Mouse (Mus musculus) neural tube, embryonic 14.5 days (tissue): ENCODE results near the gene Clybl. TPM values are rescaled to one million over a fixed set of nuclear protein-coding genes. Genes with fewer than 3 reads are reported as not detected.

Experiments
- ATAC-seq: fragments of 200-750 bp; cut with Nextera tagmentation; 2 replicates; pipeline ENCODE4 v1.8.0; 2017; ENCODE audit warnings: low read depth, mild to moderate bottlenecking, moderate TSS enrichment, moderate library complexity
- H3K27ac ChIP-seq: fragments of 300-500 bp; sonication (generic); 2 replicates; pipeline ENCODE4 v1.5.1; 2014; ENCODE audit warnings: low read depth, mild to moderate bottlenecking, control low read depth, low read length, moderate library complexity, mixed read lengths
- H3K27me3 ChIP-seq: fragments of 300-500 bp; sonication (generic); 2 replicates; pipeline ENCODE4 v1.6.1; 2014; ENCODE audit warnings: low read length; ENCODE audit not compliant: control insufficient read depth, insufficient read depth
- H3K36me3 ChIP-seq: fragments of 300-500 bp; sonication (generic); 2 replicates; pipeline ENCODE4 v1.6.1; 2014; ENCODE audit warnings: low read length, mixed read lengths; ENCODE audit not compliant: control insufficient read depth, insufficient read depth
- H3K4me1 ChIP-seq: fragments of 300-500 bp; sonication (generic); 2 replicates; pipeline ENCODE4 v1.6.1; 2014; ENCODE audit warnings: low read length; ENCODE audit not compliant: control insufficient read depth, insufficient read depth
- H3K4me2 ChIP-seq: fragments of 300-500 bp; sonication (generic); 2 replicates; pipeline ENCODE4 v1.6.1; 2014; ENCODE audit warnings: mild to moderate bottlenecking, low read depth, low read length, control low read depth
- H3K4me3 ChIP-seq: fragments of 300-500 bp; sonication (generic); 2 replicates; pipeline ENCODE4 v1.5.1; 2014; ENCODE audit warnings: low read depth, low read length, control low read depth, mixed read lengths
- H3K9ac ChIP-seq: fragments of 300-500 bp; sonication (generic); replicated peaks from 2 replicates; pipeline ENCODE4 v1.6.1; 2014; ENCODE audit warnings: low read depth, mild to moderate bottlenecking, control low read depth, low read length, mixed read lengths
- H3K9me3 ChIP-seq: fragments of 300-500 bp; sonication (generic); 2 replicates; pipeline ENCODE4 v1.6.1; 2016; ENCODE audit warnings: low read length; ENCODE audit not compliant: control insufficient read depth
- WGBS: fragments of 180-500 bp; shearing (Covaris S2); extraction: QIAGEN DNeasy Blood & Tissue Kit; methylation state at CpG from one replicate; pipeline ENCODE4 v1.1.7; 2014; 5-methylcytosine and 5-hydroxymethylcytosine counted together
- polyA plus RNA-seq: library from polyadenylated mRNA; unstranded; fragments of >200 nt; fragmentation: Nextera tagmentation; extraction: Ambion mirVana; gene quantifications from 2 replicates; pipeline ENCODE4 v1.2.1, GENCODE M21; 2014

The Clybl gene
- polyA plus RNA-seq, 1 experiment from 2014 or later, result 9.1 TPM

GRCm38 (mm10) chr14:122255562-122256260, 74.2 kb downstream of the Clybl start:
- H3K9me3 ChIP-seq, result no peaks in the 10 kb centered on the region
- H3K4me2 ChIP-seq, result peak overlapping the region; percentile 34; the same call in 1 of the 2 replicates
- H3K4me3 ChIP-seq, result no peak overlapping the region
- H3K4me1 ChIP-seq, result peaks cover 12% of the 10 kb centered on the region; the same call in 1 of the 2 replicates
- WGBS, result 2% methylated on average over 21 of the region's 21 CpGs
- no peak overlapping the region for H3K9ac ChIP-seq
- peak overlapping the region; percentile 4; the same call in 1 of the 2 replicates for H3K27ac ChIP-seq
- H3K36me3 ChIP-seq, result no peaks in the 10 kb centered on the region
- peak; percentile 71; the same call in 1 of the 2 replicates for ATAC-seq
- H3K27me3 ChIP-seq, result peaks cover 6% of the 10 kb centered on the region

- Histone ChIP-seq H3K4me2 (peak overlapping the region; percentile 34; the same call in 1 of the 2 replicates), H3K36me3 (no peaks in the 10 kb centered on the region), H3K9me3 (no peaks in the 10 kb centered on the region), H3K9ac (no peak overlapping the region), H3K4me1 (peaks cover 12% of the 10 kb centered on the region; the same call in 1 of the 2 replicates), H3K27me3 (peaks cover 6% of the 10 kb centered on the region), H3K27ac (no peak overlapping the region), H3K4me3 (no peak overlapping the region)
- peak; percentile 50; the same call in 1 of the 2 replicates for ATAC-seq
- WGBS, result 6% methylated on average over 8 of the region's 8 CpGs
These were observed 74.7 kb downstream of the Clybl start for GRCm38 (mm10) chr14:122256261-122256634.

GRCm38 (mm10) chr14:122258297-122258696, 76.8 kb downstream of the Clybl start:
- Histone ChIP-seq H3K36me3 (no peaks in the 10 kb centered on the region), H3K4me1 (peaks cover 12% of the 10 kb centered on the region; the same call in 1 of the 2 replicates), H3K27ac (no peak overlapping the region), H3K27me3 (peaks cover 6% of the 10 kb centered on the region), H3K9ac (no peak overlapping the region), H3K4me3 (no peak overlapping the region), H3K9me3 (no peaks in the 10 kb centered on the region), H3K4me2 (no peak overlapping the region)
- WGBS, result 25% methylated on average over 5 of the region's 5 CpGs
- no peak for ATAC-seq

GRCm38 (mm10) chr14:122261250-122261649, 79.7 kb downstream of the Clybl start:
- Histone ChIP-seq H3K4me2 (no peak overlapping the region), H3K9me3 (no peaks in the 10 kb centered on the region), H3K4me1 (0 out of 2 replicates have a peak, but pooled peaks cover 2% of the 10 kb centered on the region), H3K4me3 (no peak overlapping the region), H3K27ac (no peak overlapping the region), H3K27me3 (peaks cover 6% of the 10 kb centered on the region), H3K36me3 (no peaks in the 10 kb centered on the region), H3K9ac (no peak overlapping the region)
- no peak for ATAC-seq
- WGBS, result 100% methylated on average over 1 of the region's 1 CpGs

- WGBS, result 15% methylated on average over 16 of the region's 16 CpGs
- Histone ChIP-seq H3K9me3 (no peaks in the 10 kb centered on the region), H3K4me2 (no peak overlapping the region), H3K36me3 (no peaks in the 10 kb centered on the region), H3K27me3 (no peaks in the 10 kb centered on the region), H3K4me1 (no peaks in the 10 kb centered on the region), H3K9ac (no peak overlapping the region), H3K27ac (no peak overlapping the region), H3K4me3 (no peak overlapping the region)
- ATAC-seq, result no peak
These were observed 81.6 kb downstream of the Clybl start for GRCm38 (mm10) chr14:122262851-122263659.

- H3K9me3 ChIP-seq, result no peaks in the 10 kb centered on the region
- no peak overlapping the region for H3K27ac ChIP-seq
- WGBS, result 79% methylated on average over 7 of the region's 7 CpGs
- no peak overlapping the region for H3K4me2 ChIP-seq
- no peaks in the 10 kb centered on the region for H3K36me3 ChIP-seq
- no peak overlapping the region for H3K4me3 ChIP-seq
- no peak for ATAC-seq
- H3K9ac ChIP-seq, result no peak overlapping the region
- H3K27me3 ChIP-seq, result no peaks in the 10 kb centered on the region
- H3K4me1 ChIP-seq, result no peaks in the 10 kb centered on the region
These were observed 83.7 kb downstream of the Clybl start for GRCm38 (mm10) chr14:122265214-122265613.

GRCm38 (mm10) chr14:122267590-122267989, 86.1 kb downstream of the Clybl start:
- Histone ChIP-seq H3K27me3 (no peaks in the 10 kb centered on the region), H3K27ac (no peak overlapping the region), H3K4me2 (no peak overlapping the region), H3K4me1 (0 out of 2 replicates have a peak, but pooled peaks cover 2% of the 10 kb centered on the region), H3K36me3 (no peaks in the 10 kb centered on the region), H3K9ac (no peak overlapping the region), H3K4me3 (no peak overlapping the region), H3K9me3 (no peaks in the 10 kb centered on the region)
- ATAC-seq, result no peak
- WGBS, result 49% methylated on average over 4 of the region's 4 CpGs

- 0 out of 2 replicates have a peak overlapping the region, but pooled peaks have one; percentile 12 for H3K4me2 ChIP-seq
- H3K9ac ChIP-seq, result no peak overlapping the region
- ATAC-seq, result peak; percentile 34; the same call in 1 of the 2 replicates
- 21% methylated on average over 14 of the region's 14 CpGs for WGBS
- no peaks in the 10 kb centered on the region for H3K36me3 ChIP-seq
- no peaks in the 10 kb centered on the region for H3K27me3 ChIP-seq
- H3K9me3 ChIP-seq, result no peaks in the 10 kb centered on the region
- no peak overlapping the region for H3K27ac ChIP-seq
- H3K4me3 ChIP-seq, result no peak overlapping the region
- 0 out of 2 replicates have a peak, but pooled peaks cover 2% of the 10 kb centered on the region for H3K4me1 ChIP-seq
These were observed 89.7 kb downstream of the Clybl start for GRCm38 (mm10) chr14:122271104-122271746.
